Mouse (Mus musculus) ES-E14 (cell line): ENCODE measurements at regions not wholly inside any gene's neighbourhood (a gene's known extent, or its start where the extent isn't known, plus 50 kb on each side); places are given as distances from the start of the nearest gene placed in this dataset.
A peak's percentile ranks its signal among the peaks of the same experiment; 100 is the strongest.

ENCODE experiments used
- DNase-seq: peaks from one replicate; pipeline ENCODE4 v3.0.0-alpha.2; 2013; ENCODE audit warnings: low read depth, low spot score
- H3K27ac ChIP-seq: 2 replicates; pipeline ENCODE4 v1.5.1; 2012; ENCODE audit warnings: low read depth, mild to moderate bottlenecking, low read length, moderate library complexity, mixed read lengths; ENCODE audit not compliant: poor library complexity, insufficient read depth, severe bottlenecking
- H3K36me3 ChIP-seq: 2 replicates; pipeline ENCODE4 v1.6.1; 2012; ENCODE audit warnings: mild to moderate bottlenecking, low read length, moderate library complexity, mixed read lengths; ENCODE audit not compliant: control insufficient read depth, poor library complexity, insufficient read depth, severe bottlenecking
- H3K4me1 ChIP-seq, 2 experiments: fragments of 150-350 bp in 1 of 2; sonication (generic) in 1 of 2; 2 replicates each; pipeline ENCODE4 v1.6.1; 2012; ENCODE audit warnings: low read length in 2 of 2, mild to moderate bottlenecking in 1 of 2, mixed read lengths in 1 of 2; ENCODE audit not compliant: control insufficient read depth in 2 of 2, insufficient read depth in 2 of 2, poor library complexity in 1 of 2
- H3K4me3 ChIP-seq, 2 experiments: fragments of 150-350 bp in 1 of 2; sonication (generic) in 1 of 2; 2 replicates each; pipeline ENCODE4 v1.5.1; 2012; ENCODE audit warnings: low read length in 2 of 2, low read depth in 1 of 2, mild to moderate bottlenecking in 1 of 2, mixed read lengths in 1 of 2; ENCODE audit not compliant: insufficient read depth in 1 of 2, poor library complexity in 1 of 2, severe bottlenecking in 1 of 2
- H3K9ac ChIP-seq: 2 replicates; pipeline ENCODE4 v1.6.1; 2012; ENCODE audit warnings: low read depth, mild to moderate bottlenecking, low read length, mixed read lengths; ENCODE audit not compliant: poor library complexity, insufficient read depth, severe bottlenecking
- H3K9me3 ChIP-seq: fragments of 150-350 bp; sonication (generic); 2 replicates; pipeline ENCODE4 v1.6.1; 2012; ENCODE audit warnings: low read depth, mild to moderate bottlenecking, low read length; ENCODE audit not compliant: control insufficient read depth, insufficient read depth
- CHD2 ChIP-seq: IDR thresholded peaks from 2 replicates; pipeline ENCODE4 v1.6.1; 2014; ENCODE audit warnings: mild to moderate bottlenecking, low read depth, low read length, inconsistent platforms
- HCFC1 ChIP-seq: IDR thresholded peaks from 2 replicates; pipeline ENCODE4 v1.6.1; 2012; ENCODE audit warnings: low read length, inconsistent platforms, borderline replicate concordance; ENCODE audit not compliant: insufficient read depth
- MAFK ChIP-seq: IDR thresholded peaks from 2 replicates; pipeline ENCODE4 v1.6.1; 2014; ENCODE audit warnings: mild to moderate bottlenecking, low read depth, low read length, inconsistent platforms; ENCODE audit not compliant: insufficient read depth
- ZC3H11A ChIP-seq: IDR thresholded peaks from 2 replicates; pipeline ENCODE4 v1.6.1; 2012; ENCODE audit warnings: low read depth, mild to moderate bottlenecking, inconsistent platforms, low read length, borderline replicate concordance
- ZNF384 ChIP-seq: IDR thresholded peaks from 2 replicates; pipeline ENCODE4 v1.6.1; 2012; ENCODE audit warnings: low read depth, low read length, inconsistent platforms
- in situ Hi-C, 2 experiments: fragments of 600-800 bp; cut with MboI; formaldehyde crosslinking; loops; one replicate each; pipeline ENCODE4 v1.15.1; 2025; ENCODE audit warnings: low sequenced_read_pairs in 2 of 2, inconsistent platforms in 1 of 2; ENCODE audit not compliant: unreplicated experiment in 2 of 2

DNA sequence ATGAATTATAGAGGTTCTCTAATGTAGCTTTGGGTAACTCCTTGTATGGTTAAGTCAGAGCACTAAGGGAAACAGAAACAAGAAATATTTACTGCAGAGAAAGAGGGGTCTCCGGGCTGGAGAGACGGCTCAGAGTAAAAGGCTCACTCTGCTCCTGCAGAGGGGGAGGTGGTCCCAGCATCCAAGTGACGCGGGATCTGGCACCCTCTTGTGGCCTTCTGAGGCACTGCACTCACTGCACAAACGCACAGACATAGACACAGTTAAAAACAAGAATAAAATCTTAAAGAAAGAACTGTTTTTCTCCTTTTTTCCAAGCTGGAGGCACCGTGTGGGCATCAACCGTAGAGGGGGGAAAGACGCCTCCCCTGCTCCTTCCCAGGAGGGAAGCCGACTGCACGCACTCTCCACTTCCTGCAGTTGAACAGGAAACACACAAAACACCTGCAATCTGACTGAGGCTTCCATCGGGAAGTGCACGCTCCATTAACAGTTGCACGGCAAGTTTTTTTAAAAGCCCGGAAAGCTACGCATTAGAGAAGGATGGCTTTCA, 237.6 kb downstream of the Atp23 start:
- H3K27ac ChIP-seq = no peak overlapping the region
- no peak for DNase-seq

GRCm38 (mm10) chr10:126662765-126663164, 238.4 kb downstream of the Atp23 start:
- in situ Hi-C loops = no loop called here

More for the DNA sequence above, 237.6 kb downstream of the Atp23 start:
- no peak overlapping the region for H3K9ac ChIP-seq
- TF ChIP-seq HCFC1 (no peak), MAFK (no peak), ZC3H11A (no peak), ZNF384 (no peak), CHD2 (no peak)
- H3K4me1 ChIP-seq = no peaks in the 10 kb centered on the region
- H3K4me3 ChIP-seq = no peak overlapping the region; a peak in 1 of 4 replicates
- no peaks in the 10 kb centered on the region for H3K9me3 ChIP-seq
- no peaks in the 10 kb centered on the region for H3K36me3 ChIP-seq
- in situ Hi-C loops = no loop called here

DNA sequence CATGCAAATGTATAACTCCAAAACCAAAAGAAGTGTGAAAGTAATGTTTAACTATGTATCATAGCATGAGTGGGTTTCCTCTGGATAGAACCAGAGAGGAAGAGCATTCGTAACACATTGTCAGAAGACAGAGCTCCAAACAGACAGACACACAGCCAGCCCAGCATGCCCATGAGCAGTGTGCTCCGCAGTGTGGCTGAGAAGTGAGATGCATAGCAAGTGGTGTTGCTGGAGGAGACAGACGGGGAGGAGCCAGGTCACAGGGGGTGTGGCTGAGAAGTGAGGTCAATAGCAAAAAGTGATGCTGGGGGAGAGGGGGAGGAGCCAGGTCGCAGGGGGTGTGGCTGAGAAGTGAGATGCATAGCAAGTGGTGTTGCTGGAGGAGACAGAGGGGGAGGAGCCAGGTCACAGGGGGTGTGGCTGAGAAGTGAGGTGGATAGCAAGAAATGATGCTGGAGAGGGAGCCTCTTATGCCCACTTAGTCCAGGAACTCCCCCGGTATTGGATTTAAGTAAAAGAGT, 240.0 kb downstream of the Atp23 start:
- Histone ChIP-seq H3K4me1 (no peaks in the 10 kb centered on the region), H3K9ac (no peak overlapping the region), H3K27ac (no peak overlapping the region), H3K36me3 (no peaks in the 10 kb centered on the region), H3K4me3 (no peak overlapping the region), H3K9me3 (no peaks in the 10 kb centered on the region)
- TF ChIP-seq ZNF384 = no peak
- no peak for TF ChIP-seq ZC3H11A
- no peak for TF ChIP-seq MAFK
- TF ChIP-seq CHD2 = no peak
- no peak for TF ChIP-seq HCFC1
- in situ Hi-C loops = no loop called here
- DNase-seq = peak; percentile 79

More at GRCm38 (mm10) chr10:126662765-126663164, 238.4 kb downstream of the Atp23 start:
- no peaks in the 10 kb centered on the region for H3K36me3 ChIP-seq
- H3K9me3 ChIP-seq = no peaks in the 10 kb centered on the region
- no peak overlapping the region for H3K27ac ChIP-seq
- no peak overlapping the region for H3K9ac ChIP-seq
- no peaks in the 10 kb centered on the region for H3K4me1 ChIP-seq
- TF ChIP-seq CHD2 (no peak), ZNF384 (no peak)
- no peak for DNase-seq
- no peak overlapping the region for H3K4me3 ChIP-seq

DNA sequence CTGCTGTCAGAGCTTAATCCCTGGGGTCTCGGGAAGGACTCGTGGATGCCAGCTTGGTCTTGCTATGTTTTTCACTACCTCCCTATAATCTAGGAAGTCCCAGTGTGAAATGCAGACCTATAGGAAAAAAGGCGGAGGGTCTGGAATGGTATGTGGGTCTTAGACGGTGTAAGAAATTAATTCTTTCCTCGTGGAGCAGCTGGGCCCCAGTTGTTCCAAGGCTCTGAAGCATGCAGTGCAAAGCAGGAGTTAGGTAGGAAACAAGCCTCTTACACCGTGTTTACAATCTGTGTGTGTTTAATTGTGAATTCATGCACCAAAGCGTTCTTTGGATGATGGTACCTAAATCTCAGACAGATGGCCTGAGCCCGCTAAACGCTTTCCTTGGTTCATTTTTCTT, 241.1 kb downstream of the Atp23 start:
- Histone ChIP-seq H3K27ac (no peak overlapping the region), H3K4me3 (no peak overlapping the region), H3K4me1 (no peaks in the 10 kb centered on the region), H3K36me3 (no peaks in the 10 kb centered on the region), H3K9me3 (no peaks in the 10 kb centered on the region), H3K9ac (no peak overlapping the region)
- TF ChIP-seq ZC3H11A (no peak), ZNF384 (no peak)
- DNase-seq = no peak
- in situ Hi-C loops = no loop called here

GRCm38 (mm10) chr10:126652693-126653092, 248.5 kb downstream of the Atp23 start:
- in situ Hi-C loops = no loop called here
- no peak overlapping the region for H3K27ac ChIP-seq
- no peak overlapping the region for H3K9ac ChIP-seq
- no peaks in the 10 kb centered on the region for H3K9me3 ChIP-seq
- DNase-seq = no peak
- no peak overlapping the region for H3K4me3 ChIP-seq
- TF ChIP-seq ZNF384 = no peak
- TF ChIP-seq MAFK = no peak
- TF ChIP-seq HCFC1 = no peak
- TF ChIP-seq ZC3H11A = no peak
- TF ChIP-seq CHD2 = no peak
- no peaks in the 10 kb centered on the region for H3K4me1 ChIP-seq
- no peaks in the 10 kb centered on the region for H3K36me3 ChIP-seq
